Mouse (Mus musculus) kidney, postnatal 10 days (tissue): ENCODE results near the gene Elk1.
A peak's percentile ranks its signal among the peaks of the same experiment; 100 is the strongest.

Experiments
- DNase-seq: peaks from one replicate; pipeline ENCODE4 v3.0.0; 2021; ENCODE audit warnings: mixed read lengths

Gene Elk1

GRCm38 (mm10) chrX:20950191-20950880 lies at the start of gene Elk1:
Gene Elk1 (minus strand): TSS chrX:20950608.
- DNase-seq, result peak; percentile 87

GRCm38 (mm10) chrX:20980901-20981300 lies 30.5 kb upstream of the Elk1 start:
- no peak for DNase-seq

GRCm38 (mm10) chrX:20961477-20962378 lies 11.3 kb upstream of the Elk1 start, which contains the start of gene Uxt:
Gene Uxt (minus strand): TSS chrX:20962017.
- peak; percentile 93 for DNase-seq

GRCm38 (mm10) chrX:20946055-20946454 lies 4.4 kb downstream of the Elk1 start:
- peak; percentile 70 for DNase-seq

- DNase-seq, result peak; percentile 5
These were observed 18.4 kb downstream of the Elk1 start for GRCm38 (mm10) chrX:20931963-20932362.

- DNase-seq, result no peak
These were observed 19.0 kb downstream of the Elk1 start, which contains the start of gene Cfp for GRCm38 (mm10) chrX:20931364-20931763. Gene Cfp (minus strand): TSS chrX:20931555.

- DNase-seq, result no peak
These were observed 20.5 kb downstream of the Elk1 start for GRCm38 (mm10) chrX:20929859-20930258.

- DNase-seq, result no peak
These were observed 25.4 kb downstream of the Elk1 start for GRCm38 (mm10) chrX:20924976-20925375.

- DNase-seq, result no peak
These were observed 26.9 kb downstream of the Elk1 start for GRCm38 (mm10) chrX:20923506-20923905.

GRCm38 (mm10) chrX:20921366-20921765 lies 29.0 kb downstream of the Elk1 start:
- no peak for DNase-seq

- DNase-seq, result peak; percentile 85
These were observed 29.5 kb downstream of the Elk1 start, which contains the start of gene Syn1 for GRCm38 (mm10) chrX:20920844-20921364. Gene Syn1 (minus strand): TSS chrX:20921004.

GRCm38 (mm10) chrX:20920249-20920843 lies 30.1 kb downstream of the Elk1 start:
- DNase-seq, result no peak

GRCm38 (mm10) chrX:20915075-20915474 lies 35.3 kb downstream of the Elk1 start:
- no peak for DNase-seq

GRCm38 (mm10) chrX:20913726-20914125 lies 36.7 kb downstream of the Elk1 start:
- no peak for DNase-seq

GRCm38 (mm10) chrX:20910074-20910473 lies 40.3 kb downstream of the Elk1 start:
- DNase-seq, result no peak
